Mouse (Mus musculus): ENCODE data around the gene Smad5.
A peak's percentile ranks its signal among the peaks of the same experiment; 100 is the strongest.

Smad5 gene

DNA sequence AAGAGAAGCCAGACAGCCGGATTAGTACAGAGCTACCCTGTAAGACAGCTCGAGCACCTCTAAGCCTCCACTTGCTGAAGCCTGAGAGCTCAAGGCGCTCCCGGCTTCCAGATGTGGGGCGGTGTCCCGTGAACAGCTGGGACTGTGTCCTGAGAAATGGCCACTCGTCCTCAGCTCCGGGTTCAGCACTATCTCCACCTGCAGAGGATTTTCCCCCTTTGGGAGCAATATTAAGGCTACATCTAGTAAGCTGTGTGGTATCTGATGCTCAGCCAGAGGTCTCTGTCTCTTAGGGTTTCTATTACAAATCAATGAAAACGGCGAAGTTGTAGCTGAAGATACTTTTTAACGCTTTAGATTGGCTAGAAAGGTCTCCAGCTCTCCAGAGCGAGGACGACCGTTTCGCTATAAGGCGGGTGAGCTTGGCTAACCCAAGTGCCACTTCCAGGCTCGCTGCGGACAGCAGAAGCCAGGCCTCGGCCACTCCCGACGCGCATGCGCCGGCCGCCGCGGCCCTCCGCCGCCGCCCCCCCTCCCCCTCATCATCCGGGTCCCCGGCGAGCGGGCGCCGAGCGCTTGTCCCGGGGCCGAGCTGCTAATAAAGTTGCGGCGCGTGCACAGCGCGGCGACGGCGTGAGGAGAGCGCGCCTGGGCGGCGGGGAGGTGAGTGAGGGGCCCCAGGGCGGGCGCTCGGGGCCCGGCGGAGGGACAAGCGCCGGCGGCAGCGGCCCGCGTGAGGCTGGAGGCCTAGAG lies at the start of gene Smad5:
Gene Smad5 (plus strand): TSS at position 542 of the 753 bp plus-strand sequence.
- DNase-seq (ENCODE audit: low spot score), result peak; percentile 91

GRCm38 (mm10) chr13:56654176-56654575 lies 48.6 kb upstream of the Smad5 start:
- DNase-seq (ENCODE audit: low spot score), result no peak

DNA sequence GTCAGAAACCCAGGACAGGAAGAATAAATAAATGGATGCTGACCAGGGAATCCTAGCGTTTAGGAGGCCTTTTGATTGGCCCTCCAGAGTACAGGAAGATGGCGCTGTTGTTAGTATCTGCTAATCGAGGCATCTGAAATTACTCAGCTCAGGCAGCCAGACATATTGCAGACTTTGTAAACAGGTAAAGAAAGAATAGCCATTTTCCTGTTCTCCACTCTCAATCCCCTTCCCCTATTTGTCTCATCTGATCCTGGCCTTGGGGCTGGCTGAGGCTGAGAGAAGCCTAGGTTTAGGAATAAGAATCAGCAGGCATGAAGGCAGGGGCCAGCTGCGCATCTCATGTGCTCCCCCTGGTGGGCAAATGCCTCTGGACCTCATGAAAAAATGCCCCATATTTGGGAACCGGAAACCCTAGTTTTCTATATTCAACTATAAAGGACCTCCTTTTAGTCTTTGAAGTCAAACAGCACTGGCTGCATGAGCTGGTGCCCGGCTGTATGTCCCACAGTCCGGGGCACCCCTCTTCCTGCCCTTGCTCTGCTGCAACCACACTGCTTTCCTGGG lies 44.8 kb upstream of the Smad5 start:
- DNase-seq (ENCODE audit: low spot score), result no peak

DNA sequence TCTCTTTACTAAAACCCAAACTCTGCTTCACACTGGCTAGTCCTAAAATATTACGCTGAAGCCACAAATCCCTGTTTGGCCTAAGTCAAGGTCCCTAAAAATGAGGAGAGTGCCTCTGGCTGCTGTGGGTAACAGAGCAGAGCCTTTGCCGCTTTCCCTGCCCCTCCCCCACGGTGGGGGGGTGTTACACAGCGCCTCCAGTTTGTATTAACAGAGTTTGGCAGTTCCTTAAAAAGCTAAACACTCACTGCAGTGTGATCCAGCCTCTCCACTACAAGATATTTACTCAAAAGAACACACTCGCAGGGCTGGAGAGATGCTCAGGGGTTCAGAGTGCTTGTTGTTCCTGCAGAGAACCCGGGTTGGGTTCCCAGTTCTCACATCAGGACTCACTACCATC lies 43.9 kb upstream of the Smad5 start:
- no peak for DNase-seq (ENCODE audit: low spot score)

GRCm38 (mm10) chr13:56661914-56662621 lies 40.7 kb upstream of the Smad5 start:
- DNase-seq (ENCODE audit: low spot score), result no peak

GRCm38 (mm10) chr13:56664256-56665170 lies 38.3 kb upstream of the Smad5 start:
- DNase-seq (ENCODE audit: low spot score), result no peak

GRCm38 (mm10) chr13:56671206-56671605 lies 31.6 kb upstream of the Smad5 start:
- DNase-seq (ENCODE audit: low spot score), result no peak

- no peak for DNase-seq (ENCODE audit: low spot score)
Measured at GRCm38 (mm10) chr13:56677731-56678130, 25.1 kb upstream of the Smad5 start.

DNA sequence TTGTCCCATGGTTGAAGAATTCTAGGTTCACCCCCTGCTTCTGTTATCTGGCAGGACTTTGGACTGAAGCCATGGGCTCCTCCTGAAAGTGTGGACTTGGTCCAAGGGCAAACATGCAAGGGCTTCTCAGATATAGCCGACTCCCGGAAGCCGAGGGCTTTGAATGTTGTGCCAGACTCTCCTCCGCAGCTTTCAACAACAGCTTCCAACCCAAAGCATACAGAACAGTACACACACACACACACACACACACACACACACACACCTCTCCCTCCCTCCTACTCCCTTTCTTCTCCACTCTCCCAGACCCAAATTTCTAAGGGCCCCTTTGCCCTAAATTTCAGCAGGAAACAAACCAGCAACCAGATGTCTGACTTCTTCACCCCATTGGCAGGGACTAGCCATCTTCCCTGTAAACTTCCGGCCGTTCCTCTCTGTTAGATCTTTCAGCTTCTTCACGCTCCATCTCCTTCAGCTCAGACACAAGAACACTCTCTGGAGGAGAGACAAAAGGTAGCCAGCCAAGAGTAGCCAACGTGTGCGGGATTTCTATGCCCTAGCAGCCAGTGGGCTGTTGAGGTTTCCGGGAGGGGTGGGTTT lies 24.5 kb upstream of the Smad5 start:
- DNase-seq (ENCODE audit: low spot score), result peak; percentile 54

DNA sequence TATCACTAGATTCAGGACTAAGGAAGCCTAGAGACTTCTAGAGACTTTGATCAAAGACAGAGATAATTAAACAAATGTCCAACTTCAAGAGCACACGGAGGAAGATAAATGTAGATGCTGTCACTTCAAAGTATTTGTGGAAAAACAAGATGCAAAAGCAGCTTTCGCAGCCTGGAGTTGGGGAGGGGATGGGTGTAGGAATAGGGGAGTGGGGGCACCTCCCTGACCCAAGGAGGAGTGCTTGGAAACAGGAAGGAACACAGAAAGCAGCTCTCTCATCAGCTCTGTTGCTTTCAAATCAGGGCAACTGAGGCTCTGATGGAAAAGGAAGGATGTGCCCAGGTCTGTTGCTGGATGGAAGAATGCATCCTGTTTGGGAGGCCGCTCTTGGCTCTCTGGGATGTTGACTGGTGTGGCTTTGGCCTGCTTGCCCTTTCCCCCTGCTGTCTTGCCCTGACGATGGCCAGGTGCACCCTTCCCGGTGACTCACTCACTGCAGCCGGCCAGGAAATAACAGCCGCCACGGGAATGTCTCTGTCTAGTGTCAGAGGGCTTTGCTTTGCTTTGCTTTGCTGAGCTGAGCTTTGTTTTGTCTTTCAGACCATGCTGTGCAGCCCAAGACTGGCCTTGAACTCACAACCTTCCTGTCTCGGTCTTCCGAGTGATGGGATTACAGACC lies 23.8 kb upstream of the Smad5 start:
- no peak for DNase-seq (ENCODE audit: low spot score)

DNA sequence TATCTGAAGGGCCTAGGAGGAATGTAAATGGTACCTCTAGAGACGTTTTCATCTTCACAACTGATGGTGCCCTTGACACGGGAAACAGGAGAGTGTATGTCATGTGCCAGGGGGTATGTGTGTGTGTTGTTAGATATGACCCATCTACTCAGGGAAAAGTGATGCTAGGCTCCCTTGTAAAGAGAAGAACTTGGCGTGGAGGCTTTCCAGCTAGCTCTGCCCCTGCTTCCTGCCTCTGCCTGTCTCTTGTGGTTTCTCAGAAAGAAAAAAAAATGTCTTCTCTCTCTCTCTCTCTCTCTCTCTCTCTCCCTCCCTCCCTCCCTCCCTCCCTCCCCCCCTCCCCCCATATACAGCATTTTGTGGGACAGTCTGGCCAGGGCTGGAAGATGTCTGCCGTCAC lies 20.9 kb upstream of the Smad5 start:
- DNase-seq (ENCODE audit: low spot score), result no peak

DNA sequence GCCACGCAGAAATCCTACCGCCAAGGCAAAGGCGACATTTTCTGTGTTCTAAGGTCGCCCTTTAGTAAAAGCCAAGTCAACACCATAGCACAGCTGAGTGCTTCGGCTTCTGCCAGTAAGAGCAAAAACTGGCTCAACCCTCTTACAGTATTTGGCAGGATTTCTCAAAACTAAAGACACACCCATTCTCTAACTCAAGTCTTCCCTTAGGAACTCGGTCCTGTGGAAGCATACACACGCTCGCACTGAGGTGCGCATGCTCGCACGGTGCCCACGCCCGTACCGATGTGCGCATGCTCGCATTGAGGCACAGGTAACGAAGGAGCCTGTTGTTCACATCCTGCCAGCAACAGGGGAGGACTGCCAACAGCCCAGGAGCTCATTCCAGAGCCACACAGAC lies 20.5 kb upstream of the Smad5 start:
- DNase-seq (ENCODE audit: low spot score), result peak; percentile 64

DNA sequence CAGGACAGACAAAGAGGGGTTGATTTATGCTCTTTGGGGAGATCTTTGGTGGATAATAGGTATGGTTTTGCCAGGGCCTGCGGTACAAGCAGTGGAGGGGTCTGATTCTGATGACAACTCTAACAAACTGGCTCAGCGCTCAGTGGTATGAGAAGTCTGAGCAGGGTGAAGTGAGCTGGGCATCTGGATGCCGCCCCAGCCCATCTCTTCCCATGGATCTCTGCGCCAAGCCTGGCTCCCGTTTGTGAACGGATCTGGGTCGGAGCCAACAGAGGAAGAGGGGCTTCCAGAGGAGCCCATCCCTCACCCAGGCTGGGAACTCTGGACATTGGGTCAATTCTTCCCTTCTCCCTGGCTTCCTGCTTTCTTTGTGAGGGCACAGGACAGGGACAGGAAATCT lies 19.5 kb upstream of the Smad5 start:
- DNase-seq (ENCODE audit: low spot score), result no peak

DNA sequence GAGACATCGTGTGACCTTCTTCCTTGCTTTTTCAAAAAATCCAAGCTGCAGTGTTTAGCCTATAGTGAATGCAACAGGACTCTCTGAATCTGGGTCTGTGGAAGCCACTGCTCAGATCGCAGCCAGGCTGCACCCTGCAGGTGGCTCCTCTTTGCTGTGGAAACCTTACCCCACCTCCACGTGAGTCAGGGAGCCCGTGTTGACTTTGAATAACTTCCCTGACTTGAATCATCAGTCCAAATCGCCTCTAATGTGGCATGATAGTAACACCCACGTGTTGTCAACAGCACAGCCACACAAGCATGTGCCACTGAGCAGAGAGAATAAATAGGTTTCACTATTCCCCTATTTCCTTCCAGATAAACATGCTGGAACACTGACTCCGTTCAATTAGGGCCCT lies 10.8 kb upstream of the Smad5 start:
- DNase-seq (ENCODE audit: low spot score), result no peak

- DNase-seq (ENCODE audit: low spot score), result no peak
Measured at GRCm38 (mm10) chr13:56692644-56693043, 10.2 kb upstream of the Smad5 start.

DNA sequence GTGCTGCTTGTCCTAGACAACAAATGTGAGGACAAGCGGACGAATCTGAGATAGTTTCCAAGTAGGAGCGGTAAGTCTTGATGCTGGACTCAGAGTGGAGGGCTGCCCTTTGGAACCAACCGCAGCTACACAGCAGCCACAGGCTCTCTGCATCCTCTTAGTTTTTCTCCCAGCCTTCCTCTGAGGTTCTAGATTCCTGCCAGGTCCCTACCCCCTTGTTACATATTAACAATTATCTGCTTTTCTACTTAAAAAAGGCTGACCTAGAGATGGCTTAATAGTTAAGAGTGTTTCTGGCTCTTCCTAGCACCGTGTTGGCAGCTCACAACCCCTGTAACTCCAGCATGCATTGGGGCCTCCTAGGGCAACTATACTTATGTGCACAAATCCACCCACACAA lies 7.1 kb upstream of the Smad5 start:
- DNase-seq (ENCODE audit: low spot score), result no peak

DNA sequence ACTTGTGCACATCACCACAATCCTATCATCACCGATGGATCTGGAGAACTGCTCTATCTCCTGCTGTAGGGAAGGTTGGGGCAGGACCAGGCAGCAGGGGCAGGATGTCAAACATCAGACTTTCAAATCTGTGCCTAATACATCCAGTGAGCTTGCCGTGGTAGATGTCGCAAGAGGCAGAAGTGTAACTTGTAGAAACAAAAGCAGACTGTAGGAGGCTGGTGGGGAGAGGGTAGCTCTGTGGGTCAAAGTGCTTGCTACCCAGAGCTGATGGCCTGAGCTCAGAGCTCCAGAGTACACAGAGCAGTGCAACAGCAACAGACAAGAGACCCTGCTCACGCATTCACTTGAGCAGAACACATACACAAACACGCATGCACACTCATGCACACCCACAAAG lies 6.1 kb upstream of the Smad5 start:
- DNase-seq (ENCODE audit: low spot score), result no peak

GRCm38 (mm10) chr13:56697171-56697570 lies 5.6 kb upstream of the Smad5 start:
- DNase-seq (ENCODE audit: low spot score), result no peak

DNA sequence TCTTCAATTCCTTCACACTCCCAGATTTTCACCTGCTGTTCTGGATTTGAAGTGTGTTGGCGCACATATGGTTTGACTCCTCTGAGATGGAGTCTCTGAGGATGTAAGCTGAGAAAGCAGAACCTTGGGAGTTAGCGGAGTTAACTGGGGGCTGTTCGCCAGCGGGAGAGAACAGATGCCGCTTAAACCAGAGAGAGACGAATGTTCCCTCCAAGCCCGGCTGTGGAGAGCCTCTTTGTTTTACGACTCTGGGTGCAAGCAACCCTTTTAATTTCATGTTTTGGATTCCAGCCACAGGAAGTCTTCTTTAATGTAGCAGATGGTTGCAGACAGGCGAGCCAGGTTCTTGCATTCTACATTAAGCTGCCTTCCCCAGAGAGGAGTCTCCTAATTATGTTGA lies 4.4 kb upstream of the Smad5 start:
- no peak for DNase-seq (ENCODE audit: low spot score)

GRCm38 (mm10) chr13:56699370-56699769 lies 3.4 kb upstream of the Smad5 start:
- DNase-seq (ENCODE audit: low spot score), result no peak

DNA sequence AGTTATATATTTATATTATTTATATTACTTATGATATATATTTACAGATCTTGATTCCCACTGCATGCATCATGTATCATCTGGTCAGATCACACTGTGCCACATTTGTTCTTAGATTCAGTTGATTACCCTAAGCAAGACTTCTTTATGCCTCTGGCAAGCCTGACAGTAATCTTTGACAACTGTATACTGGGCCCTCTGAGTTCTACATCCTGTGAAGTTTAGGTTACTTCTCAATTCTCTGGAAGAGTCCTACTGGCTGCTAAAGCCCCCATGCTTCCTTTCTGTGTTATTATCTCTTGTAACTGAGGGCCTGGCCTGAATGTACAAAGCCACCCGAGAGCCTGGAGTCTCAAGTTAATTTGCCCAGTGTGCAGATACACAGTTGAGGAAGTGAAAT lies 1.8 kb upstream of the Smad5 start:
- DNase-seq (ENCODE audit: low spot score), result no peak
